Mouse (Mus musculus): ENCODE measurements around the gene Cdkn1a.
"Not testable (repeated sequence)": the region's sequence is repeated elsewhere in the genome, so short reads cannot be mapped to it uniquely, and the experiment has no call there.

Cdkn1a gene

DNA sequence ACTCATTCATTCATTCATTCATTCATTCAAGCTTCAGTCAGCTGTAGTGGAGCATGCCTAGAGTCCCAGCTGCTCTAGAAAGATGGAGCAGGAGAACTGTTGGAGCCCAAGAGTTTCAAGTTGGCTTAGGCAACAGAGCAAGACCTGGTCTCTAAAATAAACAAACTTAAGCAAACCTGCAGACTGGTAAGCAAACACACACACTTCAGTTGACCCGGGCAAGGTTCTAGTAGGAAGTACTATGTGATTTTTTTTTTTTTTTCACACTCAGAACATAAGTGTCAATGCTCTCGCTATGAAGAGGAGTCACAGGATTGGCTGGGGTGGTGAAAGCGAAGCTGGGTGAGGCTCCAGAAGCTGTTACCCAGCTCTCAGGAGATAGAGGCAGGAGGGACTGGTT is 31.2 kb upstream of the Cdkn1a start:
- DNase-seq: peak; percentile 79

DNA sequence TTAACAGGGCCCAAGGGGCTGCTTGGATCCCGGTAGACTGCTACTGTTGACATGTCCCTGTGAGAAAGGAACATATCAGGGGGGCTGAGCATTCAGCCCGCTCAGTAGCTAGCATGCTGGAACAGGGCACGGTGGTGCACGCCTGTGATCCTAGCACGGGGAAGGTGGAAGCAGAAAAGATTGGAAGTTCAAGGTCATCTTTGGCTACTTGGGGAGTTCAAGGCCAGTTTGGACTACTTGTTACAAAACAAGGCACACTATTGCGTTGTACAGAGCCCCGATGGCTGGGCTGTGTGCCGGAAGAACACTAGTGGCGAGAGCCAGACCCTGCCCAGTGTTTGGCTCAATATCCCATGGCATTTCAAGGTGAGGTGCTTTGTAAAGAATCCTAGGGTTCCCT is 29.8 kb upstream of the Cdkn1a start:
- DNase-seq: peak; percentile 89

DNA sequence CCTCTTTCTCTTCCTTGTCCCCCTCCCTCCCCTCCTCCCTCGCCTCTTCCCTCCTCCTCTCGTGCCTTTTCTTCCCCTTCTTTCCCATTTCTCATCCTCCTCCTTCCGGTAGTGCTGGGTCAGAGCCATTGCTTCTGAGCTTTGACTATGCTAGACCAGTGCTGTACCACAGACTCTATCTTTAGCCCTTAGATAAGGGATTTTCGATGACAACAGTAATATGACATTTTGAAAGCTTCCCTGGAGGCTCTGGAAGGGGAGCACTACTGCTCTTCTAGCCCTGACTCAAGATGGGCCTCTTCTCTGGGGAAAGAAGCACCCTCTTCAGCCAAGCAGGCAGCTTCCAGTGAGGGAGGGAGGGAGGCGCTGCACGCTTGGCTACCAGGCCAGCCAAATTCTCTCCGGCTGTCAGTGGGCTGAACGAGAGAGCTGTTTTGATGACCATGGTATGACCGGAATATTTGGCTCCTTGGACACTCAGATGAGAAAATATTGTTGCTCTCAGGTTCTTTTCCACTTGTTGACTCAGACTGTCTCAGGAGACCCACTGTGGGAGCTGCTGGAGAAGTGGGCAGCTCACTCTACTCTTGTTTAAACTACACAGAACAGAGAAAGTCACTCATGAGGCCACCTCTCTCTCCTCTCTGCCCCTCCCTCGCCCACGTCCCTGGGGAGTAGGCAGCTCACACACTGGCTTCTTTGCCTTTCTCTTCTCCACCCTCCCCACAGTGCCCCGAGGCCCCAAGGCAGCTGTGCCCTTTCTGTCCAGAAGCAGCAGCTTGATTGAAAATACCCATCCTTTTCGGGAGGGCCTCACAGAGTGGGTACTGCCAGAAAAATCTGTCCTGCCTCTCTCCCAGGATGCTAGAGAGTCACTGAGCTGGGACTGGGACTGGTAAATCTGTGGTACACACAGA is 28.4 kb upstream of the Cdkn1a start:
- DNase-seq: peak; percentile 95

- DNase-seq: peak; percentile 79
Measured at GRCm38 (mm10) chr17:29063121-29063987, 27.4 kb upstream of the Cdkn1a start.

GRCm38 (mm10) chr17:29063988-29064285 is 26.8 kb upstream of the Cdkn1a start:
- peak; percentile 84 for DNase-seq

DNA sequence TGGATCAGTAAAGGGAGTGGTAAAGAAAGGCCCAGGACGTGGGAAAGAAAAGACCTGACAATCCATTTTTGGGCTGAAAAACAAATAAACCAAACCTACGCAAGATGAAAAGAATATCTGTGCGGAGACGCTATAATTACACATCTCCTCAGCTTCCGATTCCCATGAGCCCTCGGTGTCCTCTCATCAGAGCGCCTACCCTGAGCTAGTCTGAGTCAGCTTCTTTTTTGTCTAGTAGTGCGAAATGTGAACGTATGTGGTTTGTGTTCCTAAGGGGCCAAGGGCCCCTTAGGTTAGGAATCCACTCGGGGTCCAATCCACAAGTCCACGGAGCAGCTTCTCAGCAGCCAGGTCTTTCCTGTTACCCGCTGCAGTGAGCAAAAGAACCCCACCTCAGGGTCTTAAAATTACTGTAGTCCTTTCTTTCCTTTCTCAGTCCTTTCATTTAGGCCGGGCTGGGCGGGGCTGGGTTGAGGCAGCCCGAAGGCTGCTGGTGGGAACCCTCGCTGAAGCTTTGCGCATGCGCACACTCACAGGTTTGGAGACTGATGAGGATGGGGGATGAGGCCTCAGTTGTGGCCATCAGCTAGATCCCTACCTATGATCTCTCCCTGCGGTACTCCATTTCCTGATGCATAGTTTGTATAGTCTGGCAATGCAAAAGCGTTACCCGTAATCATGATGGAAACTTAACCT is 25.4 kb upstream of the Cdkn1a start:
- peak; percentile 74 for DNase-seq

DNA sequence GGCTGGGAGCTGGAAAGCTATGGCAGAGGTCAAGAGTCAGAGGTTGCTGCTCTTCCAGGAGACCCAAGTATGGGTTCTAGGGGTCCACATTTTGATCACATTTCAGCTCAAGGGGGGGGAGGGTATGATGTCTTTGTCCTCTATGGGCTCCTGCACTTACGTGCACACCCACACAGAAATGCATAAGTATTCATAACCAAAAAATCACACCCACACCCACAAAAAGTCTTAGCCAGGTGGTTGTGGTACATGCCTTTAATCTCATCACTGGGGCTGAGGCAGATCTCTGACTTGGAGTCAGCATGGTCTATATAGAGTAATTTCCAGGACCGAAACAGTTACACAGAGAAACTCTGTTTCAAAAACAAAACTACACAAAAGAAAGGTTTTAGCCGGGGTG is 24.8 kb upstream of the Cdkn1a start:
- peak; percentile 44 for DNase-seq

GRCm38 (mm10) chr17:29067416-29067815 is 23.4 kb upstream of the Cdkn1a start:
- not testable (repeated sequence) for DNase-seq

DNA sequence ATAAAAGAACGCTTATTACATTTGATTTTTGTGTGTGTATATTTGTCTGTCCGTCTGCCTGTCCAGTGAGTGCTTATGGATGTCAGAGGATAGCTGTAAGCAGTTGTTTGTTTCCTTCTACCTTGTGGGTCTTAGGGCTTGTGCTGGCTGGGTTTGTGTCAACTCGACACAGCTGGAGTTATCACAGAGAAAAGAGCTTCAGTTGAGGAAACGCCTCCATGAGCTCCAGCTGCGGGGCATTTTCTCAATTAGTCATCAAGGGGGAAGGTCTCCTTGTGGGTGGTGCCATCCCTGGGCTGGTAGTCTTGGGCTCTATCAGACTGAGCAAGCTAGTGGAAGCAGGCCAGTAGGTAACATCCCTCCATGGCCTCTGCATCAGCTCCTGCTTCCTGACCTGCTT is 22.9 kb upstream of the Cdkn1a start:
- DNase-seq: no peak

- DNase-seq: no peak
Measured at GRCm38 (mm10) chr17:29069063-29069462, 21.7 kb upstream of the Cdkn1a start.

DNA sequence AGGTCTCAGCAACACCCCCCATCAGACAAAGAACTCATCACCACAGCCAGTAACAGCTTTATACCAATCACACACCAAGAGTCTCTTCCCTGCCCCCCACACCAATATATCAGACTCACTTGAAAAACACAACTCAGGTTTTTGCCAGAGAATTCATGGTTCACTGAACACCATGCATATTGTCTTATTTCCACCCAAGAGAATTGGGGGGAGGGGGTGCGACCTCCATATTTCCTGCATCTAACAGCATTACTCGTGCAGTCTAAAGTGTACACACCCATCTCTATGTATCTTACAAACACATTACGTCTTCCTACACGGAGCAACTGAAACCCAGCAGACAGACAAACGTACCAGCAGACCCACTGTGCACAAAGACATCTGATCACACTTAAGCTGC is 19.0 kb upstream of the Cdkn1a start:
- DNase-seq: no peak

DNA sequence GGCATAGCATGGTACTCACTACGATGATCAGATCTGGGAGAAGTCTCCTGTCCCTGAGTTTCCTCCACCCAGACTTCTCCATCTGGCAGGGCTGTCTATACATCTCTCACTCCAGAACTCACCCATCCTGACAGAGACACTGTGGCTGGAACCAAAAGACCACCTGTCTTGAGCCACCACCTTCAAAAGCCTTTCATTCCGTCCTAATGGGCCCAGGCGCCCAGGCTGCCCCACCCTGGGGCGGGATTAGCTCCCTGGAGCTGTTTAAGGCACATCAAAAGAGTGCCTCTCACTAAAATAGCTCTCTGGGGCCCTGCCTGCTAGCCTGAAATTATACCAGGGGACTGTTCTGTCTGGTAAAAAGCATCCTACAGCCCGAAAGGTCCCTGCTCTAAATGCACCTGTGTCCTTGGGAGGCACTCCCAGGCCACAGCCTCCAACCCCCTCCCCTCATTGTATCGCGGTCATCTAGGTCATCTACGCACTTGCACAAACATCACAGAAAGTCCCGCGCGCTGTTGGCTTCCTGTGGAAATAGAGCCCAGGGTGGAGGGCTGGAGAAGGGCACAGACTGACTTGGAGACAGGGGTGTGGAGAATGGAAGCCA is 18.0 kb upstream of the Cdkn1a start:
- no peak for DNase-seq

- DNase-seq: no peak
Measured at GRCm38 (mm10) chr17:29073313-29073712, 17.5 kb upstream of the Cdkn1a start.

GRCm38 (mm10) chr17:29074085-29074484 is 16.7 kb upstream of the Cdkn1a start:
- no peak for DNase-seq

DNA sequence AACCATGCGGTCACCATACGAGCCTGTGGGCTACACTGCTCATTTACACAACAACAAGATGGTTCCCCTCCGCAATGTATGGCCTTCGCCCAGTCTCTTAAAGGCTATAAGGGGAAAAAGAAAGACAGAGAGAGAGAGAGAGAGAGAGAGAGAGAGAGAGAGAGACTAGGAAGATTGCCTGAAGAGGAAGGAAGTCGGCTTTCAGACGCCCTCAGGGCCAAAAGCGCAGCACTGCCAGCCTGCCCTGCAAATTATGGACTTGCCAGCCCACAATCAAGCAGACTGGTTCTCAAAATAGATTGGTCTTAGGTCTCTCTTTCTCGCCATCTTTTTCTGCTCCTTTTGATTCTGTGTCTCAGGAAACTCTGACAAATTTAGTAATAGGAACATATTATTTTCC is 14.5 kb upstream of the Cdkn1a start:
- DNase-seq: no peak

DNA sequence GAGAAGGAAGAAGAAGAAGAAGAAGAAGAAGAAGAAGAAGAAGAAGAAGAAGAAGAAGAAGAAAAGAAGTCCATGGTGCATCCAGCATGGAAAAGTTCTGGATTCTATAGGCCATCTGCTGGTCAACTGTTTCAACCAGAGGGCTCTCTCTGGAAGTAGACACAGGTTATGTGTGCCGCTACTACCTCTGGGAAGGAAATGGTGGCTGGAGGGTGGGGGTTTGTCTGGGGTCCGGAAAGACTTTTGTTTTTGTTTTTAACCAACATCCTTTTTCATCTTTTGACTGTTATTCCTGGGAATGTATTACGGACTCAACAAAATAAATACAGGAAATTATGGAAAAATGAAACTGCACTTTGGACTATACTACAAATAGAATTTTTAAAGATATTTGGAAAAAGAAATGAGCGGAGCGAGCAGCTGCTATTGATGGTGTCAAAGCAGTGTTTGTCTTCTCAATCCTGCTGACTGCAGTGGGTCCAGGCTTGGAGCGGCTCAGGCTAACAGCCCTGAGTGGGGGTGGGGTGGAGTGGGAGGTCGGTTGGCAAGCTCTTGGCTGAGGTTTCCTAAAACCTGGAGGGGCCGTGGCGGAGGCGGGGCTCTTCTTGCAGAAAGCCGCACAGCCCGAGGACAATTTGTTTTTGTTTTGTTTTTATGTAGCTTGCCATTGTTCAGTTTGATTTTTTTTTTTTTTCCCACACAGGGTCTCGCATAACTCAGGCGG is 12.8 kb upstream of the Cdkn1a start:
- DNase-seq: peak; percentile 93

DNA sequence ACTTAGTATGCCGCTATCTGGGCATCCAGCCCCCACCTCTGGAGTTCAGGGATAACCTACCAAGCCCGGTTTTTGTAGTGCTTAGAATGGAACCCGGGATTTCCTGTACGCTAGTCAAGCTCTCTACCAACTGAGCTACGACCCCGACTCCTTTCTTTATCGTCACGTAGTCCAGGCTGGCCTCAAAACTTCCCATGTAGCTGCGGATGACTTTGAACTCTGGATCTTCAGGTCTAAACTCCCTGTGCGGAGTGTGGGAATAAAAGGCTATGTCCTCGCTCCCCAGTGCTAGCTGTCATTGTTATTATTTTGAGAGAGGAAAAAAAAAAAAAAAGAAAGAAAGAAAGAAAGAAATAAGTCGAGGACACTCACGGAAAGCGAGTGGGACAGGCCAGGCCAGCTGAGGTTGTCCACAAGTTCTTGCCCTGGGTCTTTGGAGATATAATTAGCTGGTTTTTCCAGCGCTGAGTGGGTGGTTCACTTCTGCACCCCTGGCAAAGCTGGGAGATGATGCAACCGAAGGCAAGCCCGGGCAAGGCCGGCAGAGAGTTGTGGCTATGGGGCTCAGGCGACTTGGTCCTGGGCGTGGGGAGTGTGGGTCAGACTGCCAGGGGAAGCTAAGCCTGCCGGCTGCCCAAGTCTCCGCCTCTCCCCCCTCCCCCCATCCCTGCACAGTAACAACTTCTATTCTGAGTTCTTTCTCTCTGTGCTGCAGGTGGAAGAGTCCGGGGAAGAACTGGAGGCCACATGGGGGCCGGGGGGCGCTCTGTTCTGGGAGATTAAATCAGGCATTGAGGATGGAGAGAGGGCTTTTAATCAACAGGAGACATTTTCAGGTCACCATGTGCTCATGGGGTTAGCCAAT is 12.0 kb upstream of the Cdkn1a start:
- peak; percentile 99 for DNase-seq

GRCm38 (mm10) chr17:29080758-29081617 is 9.8 kb upstream of the Cdkn1a start:
- peak; percentile 93 for DNase-seq

DNA sequence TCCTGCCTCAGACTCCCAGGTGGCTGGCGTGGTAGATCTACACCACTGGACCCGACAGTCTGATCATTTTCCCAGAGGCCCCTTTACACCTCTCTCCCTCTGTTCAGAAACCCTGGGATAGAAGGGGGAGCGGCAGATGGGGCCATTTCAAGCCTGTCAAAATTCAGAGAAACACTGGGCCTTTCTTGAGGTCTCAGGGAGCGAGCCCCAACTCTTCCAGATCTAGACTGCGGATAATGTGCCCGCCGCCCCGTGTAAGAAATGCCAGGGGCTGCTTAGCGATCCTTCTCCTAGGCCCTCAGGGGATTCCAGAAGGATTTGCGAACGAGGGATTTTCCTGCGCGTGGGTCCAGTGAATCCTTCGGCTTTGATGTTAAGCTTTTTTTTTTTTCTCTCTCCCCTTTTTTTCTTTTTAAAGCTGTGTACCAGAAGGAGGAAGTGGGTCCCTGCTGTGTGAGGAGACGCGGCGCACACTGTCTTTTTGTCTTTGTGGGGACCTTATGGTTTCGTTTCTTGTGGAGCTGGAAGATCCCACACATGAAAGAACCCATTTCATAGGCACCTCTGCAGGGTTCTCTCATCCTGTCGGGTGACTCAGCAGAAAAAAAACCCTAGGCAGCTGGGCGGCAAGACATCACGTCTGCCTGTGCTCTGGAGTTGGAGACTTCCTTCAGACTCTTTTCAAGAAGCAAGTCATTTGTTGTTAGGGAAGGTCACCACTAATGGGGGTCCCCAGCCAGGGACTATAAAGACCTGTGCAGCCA is 9.0 kb upstream of the Cdkn1a start:
- DNase-seq: peak; percentile 91

Data from heart, adult 11 months (tissue).